Mouse (Mus musculus) liver, embryonic 14.5 days (tissue): ENCODE measurements around the gene Zfp950.

Experiments used
- CTCF ChIP-seq: IDR thresholded peaks from 2 replicates; pipeline ENCODE4 v1.5.1; 2016; ENCODE audit warnings: antibody characterized with exemption, low read depth, control low read depth
- EP300 ChIP-seq: IDR thresholded peaks from 2 replicates; pipeline ENCODE4 v1.6.1; 2016; ENCODE audit warnings: antibody characterized with exemption, low read depth

GRCm38 (mm10) chr19:61064386-61064785 lies 76.3 kb downstream of the Zfp950 start:
- TF ChIP-seq CTCF (no peak), EP300 (no peak)
